Mouse (Mus musculus) forebrain, embryonic 10.5 days (tissue): ENCODE results near the gene Csrp2. TPM values are rescaled to one million over a fixed set of nuclear protein-coding genes. Genes with fewer than 3 reads are reported as not detected.

Experiments used
- DNase-seq: peaks from one replicate; pipeline ENCODE4 v3.0.0-alpha.2; 2017; ENCODE audit warnings: low spot score; ENCODE audit errors: extremely low spot score
- H3K27ac ChIP-seq: fragments of 300-500 bp; sonication (generic); 2 replicates; pipeline ENCODE4 v1.5.1; 2016; ENCODE audit warnings: mild to moderate bottlenecking
- H3K27me3 ChIP-seq: fragments of 300-500 bp; sonication (generic); 2 replicates; pipeline ENCODE4 v1.6.1; 2016; ENCODE audit warnings: mild to moderate bottlenecking; ENCODE audit not compliant: poor library complexity, severe bottlenecking
- H3K36me3 ChIP-seq: fragments of 300-500 bp; sonication (generic); replicated peaks from 2 replicates; pipeline ENCODE4 v1.6.1; 2016; ENCODE audit warnings: mild to moderate bottlenecking, moderate library complexity
- H3K4me1 ChIP-seq: fragments of 300-500 bp; sonication (generic); 2 replicates; pipeline ENCODE4 v1.6.1; 2016
- H3K4me3 ChIP-seq: fragments of 300-500 bp; sonication (generic); 2 replicates; pipeline ENCODE4 v1.5.1; 2016; ENCODE audit warnings: mild to moderate bottlenecking, moderate library complexity
- H3K9me3 ChIP-seq: fragments of 300-500 bp; sonication (generic); 2 replicates; pipeline ENCODE4 v1.6.1; 2016; ENCODE audit warnings: mild to moderate bottlenecking, moderate library complexity
- WGBS: fragments of 180-500 bp; shearing (Covaris S2); methylation state at CpG from one replicate; pipeline ENCODE4 v1.1.7; 2016; 5-methylcytosine and 5-hydroxymethylcytosine counted together
- polyA plus RNA-seq: library from polyadenylated mRNA; unstranded; fragments of >200 nt; fragmentation: Nextera tagmentation; extraction: Ambion mirVana; gene quantifications from 2 replicates; pipeline ENCODE4 v1.2.1, GENCODE M21; 2016

Gene Csrp2
- polyA plus RNA-seq, 1 experiment from 2014 or later = 197 TPM

- WGBS = 96% methylated on average over 17 of the region's 17 CpGs
- H3K9me3 ChIP-seq = no peaks in the 10 kb centered on the region
- H3K4me3 ChIP-seq = no peak overlapping the region
- DNase-seq = no peak
- H3K4me1 ChIP-seq = peaks cover 10% of the 10 kb centered on the region
- H3K36me3 ChIP-seq = peaks cover 8% of the 10 kb centered on the region; the same call in 1 of the 2 replicates
- H3K27ac ChIP-seq = no peak overlapping the region
- H3K27me3 ChIP-seq = no peaks in the 10 kb centered on the region
These were observed 67.1 kb downstream of the Csrp2 start for GRCm38 (mm10) chr10:110986682-110987081.

Other genes with a start within 250 kb of the Csrp2 start
- 43.8 and 45.2 TPM in 2 replicates for gene E2f7, start 174.3 kb upstream of the Csrp2 start, polyA plus RNA-seq
- 26.7 and 27.9 TPM in 2 replicates for gene Zdhhc17, start 90.4 kb downstream of the Csrp2 start, polyA plus RNA-seq
- 7.3 and 8.2 TPM in 2 replicates for gene Osbpl8, start 245.0 kb downstream of the Csrp2 start, polyA plus RNA-seq